Mouse (Mus musculus) liver, embryonic 12.5 days (tissue): ENCODE results near the gene Trpm3. TPM values are rescaled to one million over a fixed set of nuclear protein-coding genes. Genes with fewer than 3 reads are reported as not detected.

Experiments used
- ATAC-seq: fragments of 200-750 bp; cut with Nextera tagmentation; 2 replicates; pipeline ENCODE4 v1.8.0; 2017; ENCODE audit warnings: moderate number of reproducible peaks, mild to moderate bottlenecking, moderate library complexity
- H3K27ac ChIP-seq: fragments of 300-500 bp; sonication (generic); 2 replicates; pipeline ENCODE4 v1.5.1; 2016; ENCODE audit warnings: mild to moderate bottlenecking
- H3K27me3 ChIP-seq: fragments of 300-500 bp; sonication (generic); replicated peaks from 2 replicates; pipeline ENCODE4 v1.6.1; 2016; ENCODE audit warnings: mild to moderate bottlenecking, moderate library complexity
- H3K36me3 ChIP-seq: fragments of 300-500 bp; sonication (generic); 2 replicates; pipeline ENCODE4 v1.6.1; 2016; ENCODE audit warnings: mild to moderate bottlenecking, moderate library complexity
- H3K4me1 ChIP-seq: fragments of 300-500 bp; sonication (generic); 2 replicates; pipeline ENCODE4 v1.6.1; 2016
- H3K4me2 ChIP-seq: fragments of 300-500 bp; sonication (generic); 2 replicates; pipeline ENCODE4 v1.6.1; 2016; ENCODE audit warnings: mild to moderate bottlenecking, moderate library complexity
- H3K4me3 ChIP-seq: fragments of 300-500 bp; sonication (generic); 2 replicates; pipeline ENCODE4 v1.5.1; 2016; ENCODE audit warnings: mild to moderate bottlenecking, moderate library complexity
- H3K9ac ChIP-seq: fragments of 300-500 bp; sonication (generic); 2 replicates; pipeline ENCODE4 v1.6.1; 2016; ENCODE audit warnings: mild to moderate bottlenecking, moderate library complexity
- H3K9me3 ChIP-seq: fragments of 300-500 bp; sonication (generic); replicated peaks from 2 replicates; pipeline ENCODE4 v1.6.1; 2016; ENCODE audit warnings: mild to moderate bottlenecking, moderate library complexity
- WGBS: fragments of 180-500 bp; shearing (Covaris S2); methylation state at CpG from one replicate; pipeline ENCODE4 v1.1.7; 2016; ENCODE audit not compliant: insufficient replicate concordance; 5-methylcytosine and 5-hydroxymethylcytosine counted together
- polyA plus RNA-seq: library from polyadenylated mRNA; unstranded; fragments of >200 nt; fragmentation: Nextera tagmentation; extraction: Ambion mirVana; gene quantifications from 2 replicates; pipeline ENCODE4 v1.2.1, GENCODE M21; 2016

The Trpm3 gene
- polyA plus RNA-seq, 1 experiment from 2014 or later, result not detected

GRCm38 (mm10) chr19:22902386-22902785 lies 763.5 kb downstream of the Trpm3 start:
- WGBS, result 84% methylated on average over 6 of the region's 6 CpGs
- Histone ChIP-seq H3K9ac (no peak overlapping the region), H3K4me2 (no peak overlapping the region), H3K4me1 (no peaks in the 10 kb centered on the region), H3K9me3 (no peaks in the 10 kb centered on the region), H3K27me3 (no peaks in the 10 kb centered on the region), H3K4me3 (no peak overlapping the region), H3K27ac (no peak overlapping the region), H3K36me3 (no peaks in the 10 kb centered on the region)
- ATAC-seq, result no peak

- H3K4me3 ChIP-seq, result no peak overlapping the region
- no peak for ATAC-seq
- 63% methylated on average over 11 of the region's 11 CpGs for WGBS
- no peaks in the 10 kb centered on the region for H3K4me1 ChIP-seq
- H3K9ac ChIP-seq, result no peak overlapping the region
- H3K36me3 ChIP-seq, result no peaks in the 10 kb centered on the region
- no peaks in the 10 kb centered on the region for H3K9me3 ChIP-seq
- H3K27me3 ChIP-seq, result no peaks in the 10 kb centered on the region
- no peak overlapping the region for H3K27ac ChIP-seq
- H3K4me2 ChIP-seq, result no peak overlapping the region
Observed at GRCm38 (mm10) chr19:22905066-22905482, 766.2 kb downstream of the Trpm3 start.

- no peak overlapping the region for H3K9ac ChIP-seq
- H3K4me3 ChIP-seq, result no peak overlapping the region
- H3K36me3 ChIP-seq, result no peaks in the 10 kb centered on the region
- no peak for ATAC-seq
- no peaks in the 10 kb centered on the region for H3K4me1 ChIP-seq
- 69% methylated on average over 6 of the region's 6 CpGs for WGBS
- H3K27me3 ChIP-seq, result no peaks in the 10 kb centered on the region
- no peak overlapping the region for H3K27ac ChIP-seq
- no peak overlapping the region for H3K4me2 ChIP-seq
- H3K9me3 ChIP-seq, result no peaks in the 10 kb centered on the region
Observed at GRCm38 (mm10) chr19:22910686-22911085, 771.8 kb downstream of the Trpm3 start.

DNA sequence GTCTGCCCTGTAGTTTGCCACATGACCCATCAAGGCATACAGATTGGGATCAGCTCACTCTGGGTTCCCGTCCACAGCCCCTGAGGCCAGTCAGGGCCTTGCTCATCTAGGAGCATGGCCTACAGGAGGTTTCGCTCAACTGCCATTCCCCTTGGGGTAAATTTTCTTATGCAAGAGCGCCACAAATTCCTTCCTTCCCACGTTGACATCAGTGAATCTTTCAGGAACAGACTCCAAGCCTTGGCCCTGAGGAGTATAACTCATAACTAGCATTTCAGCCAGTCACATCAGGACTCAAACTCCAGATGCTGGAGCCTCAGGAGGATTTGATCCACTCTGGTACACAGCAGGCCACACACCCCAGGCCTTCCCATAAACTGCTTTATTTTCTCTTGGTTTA lies 774.1 kb downstream of the Trpm3 start:
- Histone ChIP-seq H3K27me3 (no peaks in the 10 kb centered on the region), H3K9me3 (no peaks in the 10 kb centered on the region), H3K36me3 (no peaks in the 10 kb centered on the region), H3K9ac (no peak overlapping the region), H3K4me2 (no peak overlapping the region), H3K4me3 (no peak overlapping the region), H3K4me1 (peaks cover 11% of the 10 kb centered on the region; the same call in 1 of the 2 replicates), H3K27ac (no peak overlapping the region)
- no peak for ATAC-seq
- WGBS, result 66% methylated on average over 4 of the region's 4 CpGs

DNA sequence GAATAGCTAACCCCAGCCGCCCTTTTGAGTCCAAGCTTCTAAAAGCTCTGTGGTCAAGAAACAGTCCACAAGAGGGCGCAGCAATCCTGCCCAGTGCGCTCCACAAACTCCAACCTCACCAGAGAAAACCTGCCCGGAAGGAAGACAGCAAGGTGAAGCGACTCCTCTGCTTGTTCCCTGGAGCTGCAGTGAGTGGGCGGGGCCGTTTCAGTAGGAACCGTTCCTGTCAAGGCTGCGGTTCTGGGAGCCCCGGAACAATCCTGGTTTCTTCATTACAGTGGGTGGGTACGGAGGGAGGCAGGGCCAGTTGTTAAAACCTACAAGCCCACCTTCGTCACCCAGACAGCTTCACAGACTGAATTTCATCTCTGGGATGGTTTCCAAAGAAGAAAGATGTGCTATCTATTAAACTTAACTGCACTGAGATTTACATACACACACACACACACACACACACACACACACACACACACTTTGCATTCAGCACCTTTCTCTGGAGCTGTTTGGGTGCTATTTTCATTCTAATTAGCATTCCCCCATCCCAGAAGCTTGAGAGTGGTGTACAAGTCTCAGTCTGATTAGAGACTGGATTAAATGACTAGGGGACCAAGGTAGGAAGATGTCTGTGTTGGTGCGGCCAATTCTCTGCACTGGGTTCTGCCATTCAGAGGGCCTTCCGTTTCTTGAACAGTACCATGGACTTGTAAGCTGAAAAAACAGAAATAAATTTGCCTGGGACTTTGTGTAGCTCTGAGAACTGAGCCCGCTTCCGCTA lies 777.2 kb downstream of the Trpm3 start:
- Histone ChIP-seq H3K36me3 (no peaks in the 10 kb centered on the region), H3K4me1 (peaks cover 11% of the 10 kb centered on the region; the same call in 1 of the 2 replicates), H3K4me3 (0 out of 2 replicates have a peak overlapping the region, but pooled peaks have one; percentile 6), H3K9me3 (no peaks in the 10 kb centered on the region), H3K4me2 (peak overlapping the region; percentile 50), H3K27me3 (no peaks in the 10 kb centered on the region), H3K9ac (no peak overlapping the region), H3K27ac (no peak overlapping the region)
- no peak for ATAC-seq
- 22% methylated on average over 16 of the region's 16 CpGs for WGBS

- H3K4me1 ChIP-seq, result peaks cover 11% of the 10 kb centered on the region; the same call in 1 of the 2 replicates
- 38% methylated on average over 18 of the region's 18 CpGs for WGBS
- no peaks in the 10 kb centered on the region for H3K27me3 ChIP-seq
- no peak overlapping the region for H3K9ac ChIP-seq
- H3K36me3 ChIP-seq, result no peaks in the 10 kb centered on the region
- H3K4me3 ChIP-seq, result no peak overlapping the region
- no peak overlapping the region for H3K27ac ChIP-seq
- peak; percentile 37; the same call in 1 of the 2 replicates for ATAC-seq
- no peaks in the 10 kb centered on the region for H3K9me3 ChIP-seq
- 0 out of 2 replicates have a peak overlapping the region, but pooled peaks have one; percentile 50 for H3K4me2 ChIP-seq
Observed at GRCm38 (mm10) chr19:22916643-22917344, 777.9 kb downstream of the Trpm3 start.

GRCm38 (mm10) chr19:22917345-22917735 lies 778.5 kb downstream of the Trpm3 start:
- H3K4me1 ChIP-seq, result peaks cover 11% of the 10 kb centered on the region; the same call in 1 of the 2 replicates
- no peak overlapping the region for H3K9ac ChIP-seq
- no peaks in the 10 kb centered on the region for H3K36me3 ChIP-seq
- WGBS, result 27% methylated on average over 3 of the region's 3 CpGs
- no peak overlapping the region for H3K27ac ChIP-seq
- no peak overlapping the region for H3K4me2 ChIP-seq
- H3K27me3 ChIP-seq, result no peaks in the 10 kb centered on the region
- H3K4me3 ChIP-seq, result no peak overlapping the region
- ATAC-seq, result no peak
- H3K9me3 ChIP-seq, result no peaks in the 10 kb centered on the region

GRCm38 (mm10) chr19:22920949-22921348 lies 782.1 kb downstream of the Trpm3 start:
- Histone ChIP-seq H3K4me1 (peaks cover 11% of the 10 kb centered on the region; the same call in 1 of the 2 replicates), H3K27me3 (no peaks in the 10 kb centered on the region), H3K9ac (no peak overlapping the region), H3K9me3 (no peaks in the 10 kb centered on the region), H3K4me3 (no peak overlapping the region), H3K36me3 (no peaks in the 10 kb centered on the region), H3K27ac (no peak overlapping the region), H3K4me2 (no peak overlapping the region)
- 69% methylated on average over 5 of the region's 5 CpGs for WGBS
- ATAC-seq, result no peak

GRCm38 (mm10) chr19:22922871-22923670 lies 784.2 kb downstream of the Trpm3 start:
- Histone ChIP-seq H3K4me1 (no peaks in the 10 kb centered on the region), H3K27ac (no peak overlapping the region), H3K36me3 (no peaks in the 10 kb centered on the region), H3K4me3 (no peak overlapping the region), H3K27me3 (no peaks in the 10 kb centered on the region), H3K9ac (no peak overlapping the region), H3K4me2 (no peak overlapping the region), H3K9me3 (no peaks in the 10 kb centered on the region)
- 77% methylated on average over 18 of the region's 18 CpGs for WGBS
- no peak for ATAC-seq

DNA sequence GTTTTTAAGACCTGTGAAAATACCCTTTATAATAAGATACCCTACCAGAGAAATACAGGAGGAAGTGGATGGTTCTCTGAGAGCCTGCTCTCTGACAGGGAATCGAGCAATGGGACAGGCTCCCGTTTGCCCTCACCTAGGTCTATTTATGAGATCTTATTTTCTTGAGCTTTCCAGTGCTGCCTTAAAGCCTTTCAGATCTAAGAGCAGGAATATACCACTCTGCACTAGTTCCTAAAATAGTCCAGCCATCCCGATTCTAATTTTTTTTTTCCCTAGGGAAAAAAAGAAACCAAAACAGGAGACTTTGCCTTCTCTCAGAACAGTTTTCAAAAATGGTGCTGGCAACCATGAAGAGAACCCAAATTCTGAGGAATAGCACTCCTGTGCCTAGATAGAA lies 786.4 kb downstream of the Trpm3 start:
- no peak overlapping the region for H3K27ac ChIP-seq

GRCm38 (mm10) chr19:22926753-22927152 lies 787.9 kb downstream of the Trpm3 start:
- 77% methylated on average over 9 of the region's 9 CpGs for WGBS
- Histone ChIP-seq H3K9me3 (no peaks in the 10 kb centered on the region), H3K27ac (no peak overlapping the region), H3K9ac (no peak overlapping the region), H3K36me3 (no peaks in the 10 kb centered on the region), H3K4me3 (no peak overlapping the region), H3K4me1 (no peaks in the 10 kb centered on the region), H3K4me2 (no peak overlapping the region), H3K27me3 (no peaks in the 10 kb centered on the region)
- ATAC-seq, result no peak

More for the DNA sequence above, 786.4 kb downstream of the Trpm3 start:
- no peak for ATAC-seq
- H3K27me3 ChIP-seq, result no peaks in the 10 kb centered on the region
- H3K9me3 ChIP-seq, result no peaks in the 10 kb centered on the region
- WGBS, result 68% methylated on average over 3 of the region's 3 CpGs
- H3K36me3 ChIP-seq, result no peaks in the 10 kb centered on the region
- no peak overlapping the region for H3K4me2 ChIP-seq
- H3K4me3 ChIP-seq, result no peak overlapping the region
- H3K4me1 ChIP-seq, result no peaks in the 10 kb centered on the region
- no peak overlapping the region for H3K9ac ChIP-seq

DNA sequence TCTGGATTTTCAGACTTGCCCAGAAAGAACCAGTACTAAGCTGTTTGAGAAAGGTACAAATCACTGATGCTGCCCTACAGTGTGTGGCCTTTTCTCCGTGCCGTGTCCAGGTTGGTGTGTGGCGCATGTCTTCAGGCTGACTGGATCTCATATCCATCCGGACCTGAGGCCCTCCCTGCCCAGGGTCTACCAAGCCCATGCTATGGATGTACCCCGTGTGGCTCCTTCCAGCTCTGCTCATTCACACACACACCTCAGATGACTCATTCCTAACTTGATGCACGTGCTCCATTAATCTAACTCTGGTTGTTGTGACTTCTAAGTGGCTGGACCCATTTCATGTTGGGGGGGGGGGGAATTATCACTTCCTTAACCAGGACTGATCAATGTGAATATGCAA lies 789.5 kb downstream of the Trpm3 start:
- 74% methylated on average over 6 of the region's 6 CpGs for WGBS
- no peaks in the 10 kb centered on the region for H3K27me3 ChIP-seq
- ATAC-seq, result no peak
- no peaks in the 10 kb centered on the region for H3K36me3 ChIP-seq
- no peaks in the 10 kb centered on the region for H3K9me3 ChIP-seq
- no peak overlapping the region for H3K4me3 ChIP-seq
- no peaks in the 10 kb centered on the region for H3K4me1 ChIP-seq
- no peak overlapping the region for H3K27ac ChIP-seq
- no peak overlapping the region for H3K9ac ChIP-seq
- H3K4me2 ChIP-seq, result no peak overlapping the region
